ENCODE assay signal across 8 mouse cellular contexts in genomic region chr2:120093671-120094430, GRCm38 (mm10).
DNase-seq lines count a peak whose midpoint lies in the region; ATAC-seq and TF ChIP-seq lines count a peak whose summit lies in the region.

No protein-coding gene starts in this region.

- no peaks in the 10 kb centered on the region for H3K27me3 ChIP-seq in forebrain, embryonic 11.5 days (ENCODE audit: control insufficient read depth, insufficient read depth, low read length)
- H3K27me3 ChIP-seq in forebrain, embryonic 16.5 days (replicated peaks; ENCODE audit: control insufficient read depth, insufficient read depth, low read length), result no peaks in the 10 kb centered on the region
- no peaks in the 10 kb centered on the region for H3K27me3 ChIP-seq in testis, adult 2 months (ENCODE audit: control insufficient read depth, insufficient read depth, low read length)
- H3K27me3 ChIP-seq in lung, embryonic 14.5 days (ENCODE audit: insufficient read depth, low read length), result no peaks in the 10 kb centered on the region

- H3K36me3 ChIP-seq in forebrain, embryonic 11.5 days (ENCODE audit: control insufficient read depth, insufficient read depth, low read length), result no peaks in the 10 kb centered on the region
- H3K36me3 ChIP-seq in forebrain, embryonic 16.5 days (ENCODE audit: control insufficient read depth, insufficient read depth), result no peaks in the 10 kb centered on the region
- H3K36me3 ChIP-seq in testis, adult 2 months (ENCODE audit: control insufficient read depth, insufficient read depth, low read length), result no peaks in the 10 kb centered on the region
- H3K36me3 ChIP-seq in lung, embryonic 14.5 days (ENCODE audit: insufficient read depth), result peaks cover 9% of the 10 kb centered on the region; the same call in 1 of the 2 replicates

- H3K9me3 ChIP-seq in forebrain, embryonic 11.5 days (ENCODE audit: control insufficient read depth, low read length), result no peaks in the 10 kb centered on the region
- no peaks in the 10 kb centered on the region for H3K9me3 ChIP-seq in forebrain, embryonic 16.5 days (ENCODE audit: control insufficient read depth, low read length)
- H3K9me3 ChIP-seq in lung, embryonic 14.5 days (ENCODE audit: low read depth, low read length), result no peaks in the 10 kb centered on the region

- no peaks in the 10 kb centered on the region for H3K4me1 ChIP-seq in forebrain, embryonic 11.5 days (replicated peaks; ENCODE audit: control insufficient read depth, insufficient read depth, low read length)
- H3K4me1 ChIP-seq in forebrain, embryonic 16.5 days (replicated peaks; ENCODE audit: control insufficient read depth, insufficient read depth, low read length), result no peaks in the 10 kb centered on the region
- no peaks in the 10 kb centered on the region; the same call in 1 of the 2 replicates for H3K4me1 ChIP-seq in testis, adult 2 months (ENCODE audit: control insufficient read depth, insufficient read depth, low read length)
- H3K4me1 ChIP-seq in lung, embryonic 14.5 days (ENCODE audit: insufficient read depth), result 0 out of 2 replicates have a peak, but pooled peaks cover 10% of the 10 kb centered on the region

- WGBS in forebrain, embryonic 11.5 days, result 67% methylated on average over 5 of the region's 5 CpGs
- WGBS in forebrain, embryonic 16.5 days, result 74% methylated on average over 5 of the region's 5 CpGs
- WGBS in lung, embryonic 14.5 days, result 40% methylated on average over 5 of the region's 5 CpGs

- H3K4me2 ChIP-seq in forebrain, embryonic 11.5 days (ENCODE audit: low read depth, low read length, severe bottlenecking), result no peak overlapping the region
- no peak overlapping the region for H3K4me2 ChIP-seq in forebrain, embryonic 16.5 days (ENCODE audit: low read length)
- H3K4me2 ChIP-seq in lung, embryonic 14.5 days, result no peak overlapping the region

- no peak overlapping the region for H3K27ac ChIP-seq in forebrain, embryonic 11.5 days (ENCODE audit: low read depth, low read length)
- H3K27ac ChIP-seq in forebrain, embryonic 16.5 days (ENCODE audit: low read length), result no peak overlapping the region
- H3K27ac ChIP-seq in testis, adult 2 months (ENCODE audit: control insufficient read depth, insufficient read depth, low read depth, low read length), result no peak overlapping the region
- peak overlapping the region; percentile 54; the same call in 1 of the 2 replicates for H3K27ac ChIP-seq in lung, embryonic 14.5 days (ENCODE audit: low read depth)

- H3K9ac ChIP-seq in forebrain, embryonic 11.5 days (ENCODE audit: low read length), result no peak overlapping the region
- H3K9ac ChIP-seq in forebrain, embryonic 16.5 days (replicated peaks; ENCODE audit: low read depth, low read length), result no peak overlapping the region
- H3K9ac ChIP-seq in lung, embryonic 14.5 days, result no peak overlapping the region

- DNase-seq in forebrain, embryonic 11.5 days (ENCODE audit: low spot score), result peak; percentile 77
- no peak for DNase-seq in testis, postnatal 14 days (ENCODE audit: low spot score)
- peak; percentile 61 to 73 for DNase-seq in cerebellum, postnatal 25 days
- peak; percentile 85 for DNase-seq in heart, postnatal 4 days
- peak; percentile 70 for DNase-seq in lung, embryonic 14.5 days
- DNase-seq in retina, postnatal 1 day, result peak; percentile 71

- peak; percentile 73; the same call in 1 of the 2 replicates for TF ChIP-seq CTCF in testis, adult 2 months (IDR thresholded peaks at IDR 0.05; ENCODE audit: control insufficient read depth, insufficient read depth, insufficient replicate concordance, low read depth, low read length)
- peak; percentile 73 for TF ChIP-seq CTCF in lung, embryonic 14.5 days (IDR thresholded peaks at IDR 0.05; ENCODE audit: low read depth)

- no peak for ATAC-seq in forebrain, embryonic 11.5 days (replicated peaks; ENCODE audit: low FRiP score)
- ATAC-seq in forebrain, embryonic 16.5 days, result no peak
- ATAC-seq in lung, embryonic 14.5 days (ENCODE audit: insufficient read depth), result peak; percentile 73

- no peak overlapping the region for H3K4me3 ChIP-seq in forebrain, embryonic 11.5 days (ENCODE audit: low read depth, low read length)
- no peak overlapping the region for H3K4me3 ChIP-seq in forebrain, embryonic 16.5 days (replicated peaks; ENCODE audit: low read length)
- no peak overlapping the region for H3K4me3 ChIP-seq in testis, adult 2 months (ENCODE audit: control insufficient read depth, low read depth, low read length)
- H3K4me3 ChIP-seq in lung, embryonic 14.5 days (ENCODE audit: low read depth, low read length), result no peak overlapping the region

- no peak for TF ChIP-seq POLR2A in testis, adult 2 months (IDR thresholded peaks at IDR 0.05; ENCODE audit: control insufficient read depth, low read depth, low read length)
